Mouse (Mus musculus) megakaryocyte, adult 5-6 weeks (primary cell): ENCODE results near the gene Hnrnpl. TPM values are rescaled to one million over a fixed set of nuclear protein-coding genes. Genes with fewer than 3 reads are reported as not detected.

ENCODE experiments used
- ATAC-seq: 2 replicates; pipeline ENCODE4 v1.8.0; 2016; ENCODE audit warnings: mild to moderate bottlenecking, inconsistent platforms; ENCODE audit not compliant: poor library complexity, severe bottlenecking
- total RNA-seq, 2 experiments: library from RNA; stranded (forward) in 1 of 2; stranded (reverse) in 1 of 2; fragments of 153-499, 151-499 nt in 1 of 2; fragments of 221-1000, 200-1000 nt in 1 of 2; gene quantifications; 2 replicates each; pipeline versions ENCODE4 v1.2.3 to v1.2.4; 2015 to 2017

Gene Hnrnpl
- total RNA-seq, 2 experiments from 2014 or later, result 187 to 307 TPM

DNA sequence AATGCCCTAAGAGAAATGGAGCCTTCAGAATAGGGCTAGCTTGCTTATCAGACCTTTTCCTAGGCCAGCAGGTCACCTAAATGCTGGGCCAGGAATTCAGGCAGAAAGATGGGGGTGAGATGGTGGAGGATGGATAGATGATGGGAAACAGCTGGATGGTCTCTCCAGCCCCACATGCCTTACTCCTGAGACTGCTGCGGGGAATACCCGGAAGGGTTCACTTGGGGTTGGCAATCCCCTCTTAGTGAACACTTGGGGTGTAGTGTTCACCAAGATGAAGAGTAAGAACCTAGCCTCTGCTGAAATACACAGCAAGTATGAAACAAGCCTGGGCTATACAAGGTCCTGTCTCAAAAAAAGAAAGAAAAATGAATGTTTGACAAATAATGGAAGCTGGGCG is 19.1 kb upstream of the Hnrnpl start:
- no peak for ATAC-seq

DNA sequence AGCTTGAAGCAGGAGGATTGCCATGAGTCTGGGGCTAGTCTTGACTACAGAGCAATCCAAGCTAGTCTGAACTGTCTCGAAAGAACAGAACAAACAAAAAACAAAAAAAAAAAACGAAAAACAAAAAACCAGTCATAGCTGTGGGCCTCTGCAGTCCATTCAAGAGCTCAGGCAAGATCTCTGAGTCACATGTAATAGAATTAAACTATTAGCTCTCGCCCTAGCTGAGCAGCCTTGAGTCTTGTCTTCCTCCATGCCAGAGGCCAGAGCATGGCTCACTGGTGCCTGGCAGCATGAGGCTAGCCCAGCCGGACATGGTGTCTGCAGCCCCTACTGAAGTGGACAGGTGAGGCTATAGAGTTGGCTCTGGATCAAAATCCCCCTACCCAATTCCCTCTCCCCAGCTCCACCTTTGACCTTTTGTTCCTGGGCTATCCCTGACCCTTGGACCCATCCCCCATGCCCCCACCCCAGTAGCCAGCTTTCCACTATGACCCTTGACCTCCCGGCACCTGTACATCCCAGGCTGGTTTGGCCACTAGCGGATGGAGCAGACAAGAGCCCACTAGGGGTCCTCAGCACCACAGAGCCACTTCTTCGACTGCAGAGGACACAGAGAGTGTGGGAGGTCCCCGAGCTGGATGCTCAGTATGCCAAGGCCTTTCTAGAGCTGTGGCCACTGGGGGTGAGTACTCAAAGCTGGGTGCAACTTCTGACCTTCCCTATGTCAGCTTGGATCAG is 18.1 kb upstream of the Hnrnpl start:
- no peak for ATAC-seq

DNA sequence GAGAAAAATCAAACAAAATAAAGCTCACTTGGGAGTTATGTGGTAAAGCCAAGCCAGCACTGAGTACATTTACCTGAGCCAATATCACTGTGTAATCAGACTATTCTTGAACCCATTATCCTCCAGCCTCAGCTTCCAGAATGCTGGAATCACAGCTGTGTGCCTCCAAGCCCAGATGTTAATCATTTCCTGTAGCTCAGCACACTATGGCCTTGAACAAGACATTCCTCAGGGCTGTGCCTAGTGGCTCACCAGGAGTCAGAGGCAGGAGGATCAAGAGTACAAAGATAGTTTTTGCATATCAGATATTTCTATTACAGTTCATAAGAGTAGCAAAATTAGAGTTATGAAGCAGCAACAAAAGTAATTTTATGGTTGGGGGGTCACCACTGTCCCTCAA is 16.6 kb upstream of the Hnrnpl start:
- no peak for ATAC-seq

DNA sequence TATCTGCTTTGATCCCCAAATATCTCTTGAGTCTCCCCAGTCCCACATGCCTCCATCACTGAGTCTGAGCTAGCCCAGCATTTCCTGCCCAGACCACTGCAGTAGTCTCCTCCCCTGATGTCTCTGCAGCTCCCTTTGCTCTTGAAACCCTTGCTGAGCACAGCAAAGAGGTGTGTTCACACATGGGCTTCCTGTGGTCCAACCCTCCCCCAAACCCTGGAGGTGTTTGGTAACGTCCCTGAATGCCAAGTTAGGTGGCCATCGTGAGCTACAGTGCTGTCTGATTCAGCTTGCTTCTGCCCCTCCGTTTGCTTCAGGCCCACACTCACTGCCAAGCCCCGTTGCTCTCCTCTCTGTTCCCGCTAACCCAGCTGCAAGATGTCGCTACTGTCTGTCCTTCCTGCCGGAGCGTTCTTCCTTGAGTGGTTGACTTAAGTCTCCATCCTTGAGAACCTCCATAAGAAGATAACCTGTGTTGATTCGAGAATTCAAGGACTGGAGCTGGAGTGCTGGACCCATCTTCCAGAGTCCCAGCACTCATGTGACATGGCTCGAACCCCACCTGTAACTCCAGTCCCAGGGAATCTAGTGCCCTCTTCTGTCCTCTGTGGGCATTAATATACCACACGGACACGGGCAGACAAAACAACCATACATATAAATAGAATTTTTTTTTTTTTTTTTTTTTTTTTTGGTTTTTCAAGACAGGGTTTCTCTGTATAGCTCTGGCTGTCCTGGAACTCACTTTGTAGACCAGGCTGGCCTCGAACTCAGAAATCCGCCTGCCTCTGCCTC is 15.8 kb upstream of the Hnrnpl start:
- peak; percentile 55 for ATAC-seq

DNA sequence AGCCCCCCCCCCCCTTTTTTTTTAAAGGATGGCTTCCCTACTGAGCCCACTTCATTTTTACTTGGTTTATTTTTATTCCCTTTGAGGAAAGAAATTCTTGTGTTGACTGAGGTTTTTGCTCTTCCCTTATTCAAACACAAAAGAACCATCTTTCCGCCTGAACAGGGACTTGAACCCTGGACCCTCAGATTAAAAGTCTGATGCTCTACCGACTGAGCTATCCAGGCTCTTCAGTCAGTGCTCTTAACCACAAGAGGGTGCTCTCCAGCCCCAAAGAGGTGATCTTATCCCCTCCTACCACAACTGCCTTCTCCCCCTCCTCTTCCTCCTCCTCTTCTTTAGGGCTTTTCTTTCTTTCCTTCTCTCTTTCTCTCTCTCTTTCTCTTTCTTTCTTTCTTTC is 14.5 kb upstream of the Hnrnpl start:
- ATAC-seq, result no peak

DNA sequence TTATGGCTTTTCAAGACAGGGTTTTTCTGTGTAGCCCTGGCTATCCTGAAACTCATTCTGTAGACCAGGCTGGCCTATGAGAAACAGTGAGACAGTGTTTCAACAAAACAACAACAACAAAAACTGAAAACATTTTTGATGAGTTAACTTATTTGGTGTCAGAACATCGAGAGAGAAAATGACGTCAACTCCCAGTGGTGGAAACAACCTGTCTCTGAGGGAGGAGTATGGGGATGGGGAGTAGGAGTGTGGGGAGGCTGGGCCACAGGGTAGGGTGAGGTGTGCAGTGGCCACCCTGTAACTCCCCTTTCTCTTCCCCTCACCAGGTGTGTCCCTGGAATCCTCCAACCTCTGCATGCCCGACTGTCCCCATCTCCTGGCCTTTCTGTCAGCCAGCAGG is 13.8 kb upstream of the Hnrnpl start:
- no peak for ATAC-seq

DNA sequence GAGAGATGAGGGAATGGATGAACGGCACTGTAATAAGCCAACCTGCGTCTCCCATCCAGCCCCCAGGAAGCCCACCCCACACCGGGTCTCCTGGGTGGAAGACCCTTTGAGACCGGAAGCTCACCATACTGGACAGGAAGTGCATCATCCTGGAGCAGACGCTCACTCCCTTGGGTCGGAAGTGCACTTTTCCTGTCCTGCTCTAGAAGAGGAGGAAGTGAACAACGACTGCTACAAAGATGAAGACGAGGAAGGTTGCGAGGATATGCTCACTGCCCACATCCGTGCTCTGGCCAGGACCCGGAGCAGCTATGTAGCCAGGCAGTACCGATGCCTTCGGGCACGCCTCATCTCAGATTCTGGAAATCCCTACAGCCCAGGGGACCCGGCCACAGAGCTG is 12.5 kb upstream of the Hnrnpl start:
- peak; percentile 61 for ATAC-seq

DNA sequence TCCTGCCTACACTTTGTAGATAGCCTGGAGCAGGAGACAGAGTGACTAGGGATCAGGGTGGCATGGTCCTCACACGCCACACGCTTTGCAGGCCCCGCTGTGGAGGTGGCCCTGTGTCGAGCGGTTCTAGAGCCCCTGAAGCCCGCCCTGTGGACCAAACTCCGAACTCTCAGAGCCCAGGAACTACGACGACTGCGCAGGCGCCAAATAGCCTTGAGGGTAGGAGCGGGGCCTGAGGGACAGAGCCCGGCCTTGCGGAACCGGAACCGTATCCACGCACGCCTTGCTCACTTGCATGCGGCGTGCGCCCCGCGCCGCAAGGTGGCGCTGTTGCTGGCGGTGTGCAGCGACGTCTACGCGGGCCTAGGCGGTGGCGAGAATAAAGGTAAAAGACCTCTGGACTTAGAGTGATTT is 11.8 kb upstream of the Hnrnpl start:
- peak; percentile 89 for ATAC-seq

DNA sequence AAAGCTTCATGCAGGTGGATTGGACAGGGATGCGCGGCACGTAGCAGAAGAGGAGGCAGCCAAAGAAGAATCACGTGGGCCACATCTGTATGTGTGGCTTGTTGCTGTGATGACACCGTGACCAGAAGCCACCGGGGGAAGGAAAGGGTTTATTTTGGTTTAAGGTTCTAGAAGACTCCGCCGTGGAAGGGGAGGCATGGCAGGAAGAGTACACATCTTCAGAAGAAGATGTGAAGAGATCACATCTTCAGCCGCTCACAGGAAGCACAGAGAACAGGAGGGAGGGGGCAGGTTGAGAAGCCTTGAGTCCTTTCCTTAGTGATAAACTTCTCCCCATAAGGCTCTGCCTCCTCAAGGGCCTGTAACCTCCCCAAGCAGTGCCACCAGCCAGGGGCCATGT is 8.3 kb upstream of the Hnrnpl start:
- ATAC-seq, result no peak

DNA sequence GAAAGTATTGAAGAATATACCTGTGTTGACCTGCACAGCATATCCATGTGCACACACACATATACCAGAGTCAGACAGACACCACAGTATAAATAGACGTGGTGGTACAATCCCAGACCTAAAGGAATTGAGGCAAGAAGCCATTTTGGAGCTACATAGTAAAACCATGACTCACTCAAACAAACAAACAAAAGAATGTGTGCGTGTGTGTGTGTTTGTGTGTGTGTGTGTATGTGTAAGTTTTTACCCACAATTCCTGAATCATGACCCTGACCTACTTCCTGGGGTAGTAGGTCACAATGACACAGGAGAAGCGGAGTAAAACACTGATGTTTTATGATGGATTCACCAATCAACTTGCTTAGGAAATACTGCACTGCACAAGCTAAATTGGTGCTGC is 6.9 kb upstream of the Hnrnpl start:
- ATAC-seq, result no peak

DNA sequence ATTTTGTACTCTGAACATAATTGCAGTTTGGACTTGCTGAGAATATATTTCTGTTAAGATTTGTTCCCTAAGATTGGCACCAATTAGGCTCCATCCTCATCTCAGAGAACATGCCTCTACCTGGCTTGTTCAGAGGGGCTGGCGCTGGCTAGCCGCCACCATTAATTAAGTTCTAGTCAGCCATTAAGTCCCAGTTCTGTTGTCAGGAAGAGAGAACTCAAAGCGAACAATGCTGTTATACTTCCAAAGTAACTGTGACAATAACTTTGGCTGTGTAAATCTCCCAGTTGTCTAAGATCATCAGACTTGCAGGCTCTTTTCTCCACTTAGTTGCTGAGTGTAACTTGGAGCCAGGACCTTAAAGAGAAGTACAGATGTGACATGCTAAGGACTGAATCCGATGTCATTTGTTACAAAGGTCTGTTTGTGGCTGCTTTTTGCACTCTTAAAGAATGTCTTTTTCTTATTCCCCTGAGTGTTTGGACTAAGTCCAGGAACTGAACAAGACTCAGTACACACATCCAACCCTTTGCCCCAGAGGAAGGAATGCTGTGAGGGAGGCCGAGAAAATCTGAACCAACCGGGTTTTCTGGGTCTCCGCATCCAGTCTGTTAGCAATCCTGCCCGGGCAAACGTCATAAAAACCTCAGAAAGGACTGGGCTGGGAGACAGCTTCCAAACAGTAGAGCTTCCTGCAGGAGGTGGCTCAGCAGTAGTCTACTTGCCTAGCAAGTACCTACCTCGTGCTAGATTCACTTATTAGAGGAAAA is 6.3 kb upstream of the Hnrnpl start:
- no peak for ATAC-seq

DNA sequence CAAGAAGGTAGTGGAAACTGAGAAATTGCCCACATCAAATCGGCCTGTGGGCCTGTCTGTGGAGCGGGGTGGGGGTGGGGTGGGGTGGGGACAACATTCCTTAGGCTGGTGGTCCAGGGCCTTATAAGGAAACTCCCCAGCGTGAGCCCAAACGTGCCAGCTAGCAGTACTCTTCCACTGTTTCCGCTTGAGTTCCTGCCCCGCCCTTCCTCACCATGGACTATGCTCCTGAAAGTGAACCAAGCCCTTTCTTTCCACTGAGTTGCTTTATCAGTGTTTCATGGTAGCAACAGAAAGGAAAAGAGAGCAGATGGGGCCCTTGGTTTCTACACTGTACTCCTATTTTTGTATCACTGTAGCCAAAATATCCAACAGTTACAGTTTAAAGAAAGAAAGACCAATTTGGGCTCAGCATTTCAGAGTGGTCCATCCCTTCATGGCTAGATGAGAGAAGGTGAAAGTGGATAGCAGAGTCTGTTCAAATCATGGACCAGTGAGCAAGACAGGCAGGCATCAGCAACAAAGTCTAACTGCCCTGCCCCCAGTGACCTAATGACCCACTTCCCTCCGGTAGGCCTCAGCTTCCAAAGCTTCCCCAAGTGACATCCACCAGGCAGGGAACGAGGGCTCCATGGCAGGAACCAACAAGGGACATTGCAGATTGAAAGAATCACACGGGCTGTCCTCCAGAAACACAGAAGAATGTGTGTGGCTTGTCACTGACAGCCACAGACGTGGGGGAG is 5.3 kb upstream of the Hnrnpl start:
- peak; percentile 39 for ATAC-seq

DNA sequence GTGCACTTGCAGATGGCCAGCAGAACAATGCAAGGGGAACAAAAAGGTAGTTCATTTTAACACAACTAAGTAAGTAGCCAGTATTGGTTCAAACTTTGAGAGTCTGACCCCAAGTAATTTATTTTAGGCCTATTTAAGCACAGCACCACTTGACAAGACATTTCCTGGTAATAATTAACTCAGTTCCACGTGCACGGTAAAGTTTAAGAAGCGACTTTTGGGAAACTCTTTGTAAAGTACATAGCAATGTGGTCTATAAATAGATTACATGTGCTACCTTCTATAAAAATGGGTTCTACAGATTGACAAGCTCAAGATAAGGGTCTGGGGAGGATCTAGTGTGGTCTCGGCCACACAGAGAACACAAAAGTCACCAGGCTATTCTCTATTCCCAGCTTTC is 4.6 kb upstream of the Hnrnpl start:
- ATAC-seq, result no peak

DNA sequence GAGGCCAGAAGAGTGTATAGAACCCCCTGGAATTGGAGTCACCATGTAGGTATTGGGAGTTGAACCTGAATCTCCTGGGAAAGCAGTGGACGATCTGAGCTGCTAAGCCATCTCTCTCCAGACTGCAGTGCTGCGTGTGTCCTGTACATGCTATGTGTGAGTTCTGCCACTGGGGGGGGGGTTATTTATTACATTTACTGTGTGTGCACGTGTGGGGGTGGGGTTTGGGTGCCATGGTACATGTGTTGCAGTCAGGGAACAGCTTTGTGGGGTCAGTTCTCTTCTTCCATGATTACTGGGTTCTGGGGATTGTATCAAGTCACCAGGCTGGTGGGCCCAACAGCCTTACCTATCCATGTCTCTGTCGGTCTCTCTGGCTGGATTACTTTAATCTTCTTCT is 1.5 kb upstream of the Hnrnpl start:
- no peak for ATAC-seq

DNA sequence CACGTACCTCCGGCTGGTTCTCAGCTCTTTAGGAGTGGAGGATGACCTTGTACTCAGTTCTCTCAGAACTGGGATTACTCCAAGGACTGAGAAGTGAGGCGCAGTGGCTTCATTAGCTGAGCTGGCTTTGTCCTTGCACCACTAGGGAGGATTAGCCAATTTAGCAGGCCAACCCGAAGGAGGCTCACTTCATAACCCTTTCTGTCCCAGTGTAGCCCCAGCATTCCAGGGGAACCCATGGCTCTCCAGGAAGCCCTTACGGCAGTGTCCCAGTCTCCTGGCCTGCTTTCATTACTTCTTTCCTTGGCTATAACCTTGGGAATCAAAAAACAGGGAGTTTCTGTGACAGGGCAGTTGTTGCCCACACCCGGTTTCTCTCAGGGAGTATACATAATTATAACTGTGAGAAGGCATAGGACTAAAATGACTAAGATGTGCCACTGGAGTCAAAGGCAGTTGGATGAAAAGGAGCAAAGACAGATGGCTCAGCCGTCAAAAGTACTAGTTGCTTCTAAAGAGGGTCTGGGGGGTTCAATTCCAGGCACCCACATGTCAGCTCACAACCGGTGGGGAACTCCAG is 610 bp upstream of the Hnrnpl start:
- ATAC-seq, result no peak

DNA sequence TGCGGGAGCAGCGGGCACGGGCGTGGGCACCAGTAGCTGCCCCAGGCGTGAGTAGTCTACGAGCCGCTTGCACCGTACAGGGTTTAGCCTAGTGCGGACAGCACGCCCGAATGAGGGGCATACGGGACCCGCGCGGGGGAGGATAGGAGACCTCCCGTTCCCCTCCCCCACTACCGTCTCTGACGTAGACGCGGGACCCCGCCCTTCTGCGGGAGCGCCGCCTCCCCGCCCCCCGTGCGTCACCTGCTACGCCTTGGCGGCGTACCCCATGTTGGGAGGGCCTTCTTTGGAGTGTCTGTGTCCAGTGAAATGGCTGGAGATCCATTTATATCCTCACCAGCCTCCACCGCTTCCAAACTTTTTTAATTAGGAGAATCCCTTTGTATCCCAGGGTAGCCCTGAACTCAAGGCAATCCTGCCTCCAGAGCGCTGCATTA is 634 bp downstream of the Hnrnpl start:
- peak; percentile 62 for ATAC-seq

DNA sequence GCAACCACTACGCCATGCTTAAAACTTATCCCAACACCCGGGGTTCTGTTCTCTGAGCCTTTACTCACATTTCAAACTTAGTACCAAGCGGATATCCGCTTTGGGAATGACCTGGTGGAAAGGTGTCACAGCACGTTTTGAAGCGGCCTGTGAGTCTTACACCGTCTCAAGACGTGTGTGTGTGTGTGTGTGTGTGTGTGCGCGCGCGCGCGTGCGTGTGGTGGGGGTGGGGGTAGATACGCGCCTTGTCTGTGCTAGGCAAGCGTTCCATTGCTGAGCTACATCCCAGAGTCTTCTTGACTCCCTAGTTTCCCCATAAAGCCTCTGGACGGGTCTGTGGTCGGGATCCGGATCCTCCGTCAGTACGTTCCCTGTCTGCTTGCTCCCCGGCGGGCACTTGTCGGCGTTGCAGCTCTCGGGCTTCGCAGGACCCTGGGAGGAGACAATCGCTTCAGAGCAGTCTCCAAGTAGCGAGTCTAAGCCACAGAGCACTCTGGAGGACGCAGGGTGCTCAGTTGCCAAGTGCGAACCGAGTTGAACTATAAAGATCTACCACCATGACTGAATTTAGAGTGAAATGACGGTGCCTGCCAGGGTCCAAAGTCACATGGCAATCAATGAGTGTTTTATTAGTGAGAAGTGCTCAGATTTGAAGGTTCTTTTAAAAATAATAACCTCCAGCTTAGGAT is 1.2 kb downstream of the Hnrnpl start:
- peak; percentile 10 for ATAC-seq

DNA sequence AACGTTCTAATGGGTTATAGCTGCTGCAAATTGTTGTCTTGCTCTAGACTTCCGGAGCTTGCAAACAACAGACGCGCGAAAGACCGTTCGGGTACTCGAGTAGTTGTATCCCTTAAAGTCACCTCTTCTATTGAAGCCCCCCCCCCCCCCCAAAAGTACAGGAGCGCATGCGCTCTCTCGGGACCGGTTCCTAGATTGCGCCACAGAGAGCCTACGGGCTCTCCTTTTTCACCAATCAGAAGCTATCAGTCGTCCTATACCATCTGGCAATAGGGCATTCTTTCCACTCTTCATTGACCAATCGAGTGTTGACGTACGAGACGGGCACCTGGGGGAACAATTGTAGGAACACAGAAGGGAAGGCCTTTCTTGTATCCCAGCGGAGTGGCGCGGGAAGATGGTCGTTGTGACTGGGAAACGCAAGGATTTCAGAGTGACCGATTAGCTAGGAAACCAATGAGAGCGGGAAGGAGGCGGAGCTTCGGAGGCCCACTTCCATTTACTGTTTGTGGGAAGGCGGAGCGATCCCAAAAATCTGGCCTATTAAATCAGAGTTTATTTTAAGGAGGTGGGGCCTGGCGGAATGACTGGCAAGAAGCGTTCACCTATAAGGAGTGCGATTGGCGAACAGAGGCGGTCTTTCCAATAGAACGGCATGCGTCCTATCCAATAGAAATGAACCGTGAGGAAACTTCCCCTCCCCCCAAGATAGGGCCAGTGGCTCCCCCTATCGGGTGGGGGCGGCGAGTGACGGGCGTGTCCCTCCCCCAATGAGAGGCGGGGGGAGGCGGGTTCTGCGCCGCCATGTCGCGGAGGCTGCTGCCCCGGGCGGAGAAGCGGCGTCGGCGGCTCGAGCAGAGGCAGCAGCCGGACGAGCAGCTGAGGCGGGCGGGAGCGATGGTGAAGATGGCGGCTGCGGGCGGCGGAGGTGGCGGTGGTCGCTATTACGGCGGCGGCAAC is 2.0 kb downstream of the Hnrnpl start:
- ATAC-seq, result peak; percentile 73

DNA sequence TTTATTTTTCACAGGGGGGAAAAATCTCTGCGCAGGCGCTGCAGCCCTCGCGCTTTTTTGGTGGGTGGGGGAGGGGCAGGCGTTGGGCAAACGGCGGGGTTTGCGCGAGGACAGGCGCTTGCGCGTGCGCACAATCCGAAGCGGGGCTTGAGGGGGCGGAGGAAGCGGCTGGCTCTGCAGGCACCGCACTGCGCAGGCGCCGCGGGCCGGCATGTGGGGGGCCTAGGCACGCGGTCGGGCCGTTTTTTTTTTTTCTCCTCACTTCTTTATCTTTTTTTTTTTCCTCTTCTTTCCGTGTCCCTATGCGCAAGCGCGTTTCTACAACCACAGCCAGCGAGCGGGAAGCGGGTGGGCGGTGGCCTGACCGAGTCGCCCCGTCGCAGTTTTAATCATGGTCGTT is 2.9 kb downstream of the Hnrnpl start:
- ATAC-seq, result peak; percentile 16; the same call in 1 of the 2 replicates
